Mouse (Mus musculus) megakaryocyte, embryonic 14.5 days (primary cell): ENCODE measurements at regions not wholly inside any gene's neighbourhood (a gene's known extent, or its start where the extent isn't known, plus 50 kb on each side); places are given as distances from the start of the nearest gene placed in this dataset.

Source experiments
- FLI1 ChIP-seq: IDR thresholded peaks from 2 replicates; pipeline ENCODE4 v1.6.1; 2012; ENCODE audit warnings: low read length, inconsistent platforms, mixed read lengths
- GATA1 ChIP-seq: IDR thresholded peaks from 3 replicates; pipeline ENCODE4 v1.6.1; 2012; ENCODE audit warnings: mixed read lengths, low read length, inconsistent platforms, borderline replicate concordance

DNA sequence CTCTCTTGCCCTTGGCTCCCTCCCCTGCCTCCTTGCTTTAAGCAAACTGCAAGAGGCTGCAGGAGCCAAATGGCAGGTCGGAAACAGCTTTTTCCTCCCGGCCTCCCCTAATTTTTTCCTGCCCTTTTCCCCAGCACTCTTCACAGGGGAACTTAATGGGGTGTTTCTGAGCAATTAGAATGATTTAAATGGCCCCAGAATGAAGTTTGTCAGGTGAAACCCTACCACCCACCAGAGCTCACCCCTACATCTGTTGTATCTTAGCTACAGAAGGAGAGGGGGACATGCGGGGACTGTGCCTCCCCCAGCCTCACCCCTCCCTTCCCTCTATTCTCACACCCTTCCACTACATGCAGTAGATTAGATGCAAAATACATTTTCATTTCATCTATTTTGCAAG, 326.5 kb upstream of the Gm4791 start:
- TF ChIP-seq GATA1 (no peak), FLI1 (no peak)
